In the genomic region with DNA sequence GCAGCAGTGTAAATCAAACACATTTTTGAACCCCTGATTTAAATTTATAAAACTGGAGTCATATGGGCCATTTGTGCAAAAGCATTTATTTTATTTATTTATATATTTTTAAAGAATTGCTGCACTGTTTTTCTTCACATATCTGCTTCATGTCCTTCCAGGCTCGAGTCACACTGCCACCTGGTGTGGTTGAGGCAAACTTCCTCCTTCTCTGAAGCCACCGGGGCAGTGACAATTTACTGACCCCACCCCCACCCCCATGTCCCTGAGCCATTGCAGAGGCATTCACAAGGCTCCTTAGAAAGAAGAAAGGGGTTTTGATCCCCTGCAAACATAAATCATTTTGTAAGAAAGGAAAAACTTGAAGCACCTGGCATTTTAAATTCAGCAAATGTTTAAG, we compare ENCODE assay signal across 12 mouse cellular contexts. TPM values are rescaled to one million over a fixed set of nuclear protein-coding genes. Genes with fewer than 3 reads are reported as not detected.
DNase-seq lines count a peak whose midpoint lies in the region; ATAC-seq and TF ChIP-seq lines count a peak whose summit lies in the region.
"Had no signal": no experiment of that assay in that cellular context is flagged by ENCODE, and none has a peak within 500 bp of the region (broad histone marks: within the 10 kb centered on the region; RNA-seq: fewer than 3 reads in every experiment).

No protein-coding gene starts in this region.

- H3K4me1 ChIP-seq in liver, adult 2 months (ENCODE audit: control insufficient read depth, insufficient read depth, low read length): no peaks in the 10 kb centered on the region
- no peaks in the 10 kb centered on the region for H3K4me1 ChIP-seq in liver, embryonic 12.5 days
- H3K4me1 ChIP-seq: embryonic facial prominence, embryonic 12.5 days; heart, embryonic 13.5 days; midbrain, embryonic 10.5 days had no signal

- WGBS in liver, adult 2 months: 0% methylated on average over 2 of the region's 2 CpGs
- 5% methylated on average over 2 of the region's 2 CpGs for WGBS in liver, embryonic 12.5 days (ENCODE audit: insufficient replicate concordance)

- H3K27me3 ChIP-seq in liver, adult 2 months (ENCODE audit: control insufficient read depth, insufficient read depth, low read length): no peaks in the 10 kb centered on the region
- no peaks in the 10 kb centered on the region for H3K27me3 ChIP-seq in liver, embryonic 12.5 days (replicated peaks)
- H3K27me3 ChIP-seq: embryonic facial prominence, embryonic 12.5 days; heart, embryonic 13.5 days had no signal

- H3K9ac ChIP-seq in liver, adult 2 months (ENCODE audit: low read depth, low read length): no peak overlapping the region
- H3K9ac ChIP-seq in liver, embryonic 12.5 days: no peak overlapping the region
- H3K9ac ChIP-seq: embryonic facial prominence, embryonic 12.5 days; heart, embryonic 13.5 days had no signal

- no peak overlapping the region for H3K4me3 ChIP-seq in liver, adult 2 months (ENCODE audit: insufficient read depth, low read depth, low read length)
- H3K4me3 ChIP-seq in liver, embryonic 12.5 days: no peak overlapping the region
- H3K4me3 ChIP-seq: embryonic facial prominence, embryonic 12.5 days; heart, embryonic 13.5 days; midbrain, embryonic 10.5 days had no signal

- ATAC-seq in liver, embryonic 12.5 days: no peak
- peak; percentile 56 to 85; a peak in 3 of 4 replicates for ATAC-seq in hematopoietic stem cell, adult 5-6 weeks (replicated peaks in 1 of 2; ENCODE audit: insufficient read depth in 1 of 2, low FRiP score in 2 of 2, low TSS enrichment in 1 of 2, low read depth in 1 of 2, poor library complexity in 2 of 2, severe bottlenecking in 2 of 2)

- 0 out of 2 replicates have a peak, but pooled peaks have one; percentile 3 for TF ChIP-seq CTCF in liver, adult 2 months (IDR thresholded peaks at IDR 0.05; ENCODE audit: low read depth, low read length)

- no peaks in the 10 kb centered on the region for H3K79me2 ChIP-seq in liver, adult 2 months (ENCODE audit: control insufficient read depth, insufficient read depth, low read length)

- DNase-seq in cerebellum, postnatal 14 days: peak; percentile 34 to 47
- DNase-seq in cerebellum, adult 11 months: no peak
- no peak for DNase-seq in liver, adult 2 months (ENCODE audit: extremely low read depth, low read depth, low spot score)
- peak; percentile 21 for DNase-seq in R1 (ENCODE audit: low read depth, low spot score)
- DNase-seq in spleen, adult 18-20 months: no peak
- no peak for DNase-seq in thymus, postnatal 10 days (ENCODE audit: low spot score in 2 of 2)
- DNase-seq: thymus, adult 18-20 months had no signal

- no peak overlapping the region for H3K4me2 ChIP-seq in liver, embryonic 12.5 days
- H3K4me2 ChIP-seq: embryonic facial prominence, embryonic 12.5 days; heart, embryonic 13.5 days had no signal

- no peaks in the 10 kb centered on the region for H3K36me3 ChIP-seq in liver, adult 2 months (ENCODE audit: control insufficient read depth, insufficient read depth, low read length)
- no peaks in the 10 kb centered on the region for H3K36me3 ChIP-seq in liver, embryonic 12.5 days
- H3K36me3 ChIP-seq: embryonic facial prominence, embryonic 12.5 days; heart, embryonic 13.5 days; midbrain, embryonic 10.5 days had no signal

- TF ChIP-seq POLR2A in liver, adult 2 months (IDR thresholded peaks at IDR 0.05; ENCODE audit: extremely low read depth, insufficient read depth, low read length): no peak

- no peaks in the 10 kb centered on the region for H3K9me3 ChIP-seq in liver, embryonic 12.5 days (replicated peaks)
- H3K9me3 ChIP-seq: embryonic facial prominence, embryonic 12.5 days; heart, embryonic 13.5 days; midbrain, embryonic 10.5 days had no signal

- H3K27ac ChIP-seq in liver, adult 2 months (replicated peaks; ENCODE audit: insufficient read depth, low read depth, low read length): no peak overlapping the region
- H3K27ac ChIP-seq in liver, embryonic 12.5 days: no peak overlapping the region
- H3K27ac ChIP-seq: embryonic facial prominence, embryonic 12.5 days; heart, embryonic 13.5 days; midbrain, embryonic 10.5 days had no signal

RNA-seq across cellular contexts. Expression of a gene that starts 12.6 kb away (rescaled TPM):
- 3.8 and 5.3 TPM in 2 replicates for total RNA-seq in liver, adult 2 months (2014; rRNA removed)
- 1.6 and 1.9 TPM in 2 replicates for polyA plus RNA-seq in liver, adult 2 months (2012; rRNA removed)
- polyA plus RNA-seq in liver, embryonic 12.5 days (2016; fragmentation: Nextera tagmentation; extraction: Ambion mirVana): 10.4 and 11.4 TPM in 2 replicates
- 14.8 and 15.0 TPM in 2 replicates for total RNA-seq in hematopoietic stem cell, adult 5-6 weeks (2017)

Comparison
In these comparisons a context has a peak if more than half of its experiments do, and no peak if none do; other contexts are left out.
1. DNase-seq: peak in cerebellum, postnatal 14 days (2 of 2) and R1 (single experiment); none in cerebellum, adult 11 months (single experiment), liver, adult 2 months (single experiment), spleen, adult 18-20 months (0 of 2) and thymus, postnatal 10 days (0 of 2).